Mouse (Mus musculus): ENCODE data around the gene Gm44790.

GRCm38 (mm10) chr6:86397257-86397980 lies 29.0 kb upstream of the Gm44790 start:
- TF ChIP-seq CTCF (IDR thresholded peaks at IDR 0.05; ENCODE audit: control insufficient read depth, insufficient read depth, low read length) (no peak), POLR2A (IDR thresholded peaks at IDR 0.05; ENCODE audit: borderline replicate concordance, control insufficient read depth, low read depth, low read length) (no peak)

Measured in bone marrow, adult 2 months (tissue).